Mouse (Mus musculus): ENCODE measurements at regions not wholly inside any gene's neighbourhood (a gene's known extent, or its start where the extent isn't known, plus 50 kb on each side); places are given as distances from the start of the nearest gene placed in this dataset.
A peak's percentile ranks its signal among the peaks of the same experiment; 100 is the strongest.

DNA sequence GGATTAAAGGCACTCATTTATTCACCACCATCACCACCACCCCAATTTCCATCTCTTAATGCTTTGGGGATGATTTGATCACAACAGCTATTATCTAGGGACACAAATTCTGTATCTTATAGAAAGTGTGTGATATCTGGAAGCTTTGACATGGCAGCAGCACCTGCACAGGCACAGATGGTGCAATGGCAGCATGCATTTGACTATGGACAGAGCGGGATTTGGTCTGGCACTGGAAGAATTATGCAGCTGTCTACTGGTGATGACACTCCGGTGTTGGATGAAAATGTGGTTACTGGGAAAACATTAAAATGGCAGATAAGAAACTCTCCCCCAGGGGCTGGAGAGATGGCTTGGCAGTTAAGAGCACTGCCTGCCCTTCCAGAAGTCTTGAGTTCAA lies 403.7 kb upstream of the Nr5a2 start:
- H3K36me3 ChIP-seq (replicated peaks; ENCODE audit: insufficient read depth, low read length) = no peaks in the 10 kb centered on the region
- 84% methylated on average over 2 of the region's 2 CpGs for WGBS (ENCODE audit: insufficient replicate concordance)
- H3K4me2 ChIP-seq (ENCODE audit: low read depth, low read length) = no peak overlapping the region
- ATAC-seq = no peak
- DNase-seq = no peak
- H3K27ac ChIP-seq (ENCODE audit: low read depth) = no peak overlapping the region
- no peak overlapping the region for H3K4me3 ChIP-seq (ENCODE audit: low read depth, low read length)
- H3K4me1 ChIP-seq (ENCODE audit: insufficient read depth) = no peaks in the 10 kb centered on the region
- no peaks in the 10 kb centered on the region for H3K9me3 ChIP-seq (ENCODE audit: low read length)
- no peak overlapping the region for H3K9ac ChIP-seq (replicated peaks)
- TF ChIP-seq CTCF (IDR thresholded peaks at IDR 0.05; ENCODE audit: low read depth) = no peak
- no peak for TF ChIP-seq EP300 (IDR thresholded peaks at IDR 0.05; ENCODE audit: low read depth)
- no peaks in the 10 kb centered on the region for H3K27me3 ChIP-seq (ENCODE audit: insufficient read depth, low read length)

GRCm38 (mm10) chr1:137363561-137363960 lies 403.3 kb upstream of the Nr5a2 start:
- H3K4me3 ChIP-seq (ENCODE audit: low read depth, low read length) = no peak overlapping the region
- no peak overlapping the region for H3K4me2 ChIP-seq (ENCODE audit: low read depth, low read length)
- ATAC-seq (no peak), DNase-seq (no peak)
- no peaks in the 10 kb centered on the region for H3K4me1 ChIP-seq (ENCODE audit: insufficient read depth)
- H3K36me3 ChIP-seq (replicated peaks; ENCODE audit: insufficient read depth, low read length) = no peaks in the 10 kb centered on the region
- WGBS (ENCODE audit: insufficient replicate concordance) = 39% methylated on average over 1 of the region's 1 CpGs
- no peaks in the 10 kb centered on the region for H3K9me3 ChIP-seq (ENCODE audit: low read length)
- no peaks in the 10 kb centered on the region for H3K27me3 ChIP-seq (ENCODE audit: insufficient read depth, low read length)
- TF ChIP-seq CTCF (IDR thresholded peaks at IDR 0.05; ENCODE audit: low read depth) (no peak), EP300 (IDR thresholded peaks at IDR 0.05; ENCODE audit: low read depth) (no peak)
- no peak overlapping the region for H3K27ac ChIP-seq (ENCODE audit: low read depth)
- H3K9ac ChIP-seq (replicated peaks) = no peak overlapping the region

- DNase-seq (no peak), ATAC-seq (no peak)
- 80% methylated on average over 16 of the region's 16 CpGs for WGBS (ENCODE audit: insufficient replicate concordance)
Observed at GRCm38 (mm10) chr1:137360688-137361570, 400.7 kb upstream of the Nr5a2 start.

GRCm38 (mm10) chr1:137355941-137356512 lies 395.8 kb upstream of the Nr5a2 start:
- DNase-seq = no peak
- H3K4me1 ChIP-seq (ENCODE audit: insufficient read depth) = no peaks in the 10 kb centered on the region
- H3K27ac ChIP-seq (ENCODE audit: low read depth) = no peak overlapping the region
- H3K9ac ChIP-seq (replicated peaks) = no peak overlapping the region
- no peaks in the 10 kb centered on the region for H3K9me3 ChIP-seq (ENCODE audit: low read length)
- H3K36me3 ChIP-seq (replicated peaks; ENCODE audit: insufficient read depth, low read length) = no peaks in the 10 kb centered on the region
- no peak for TF ChIP-seq CTCF (IDR thresholded peaks at IDR 0.05; ENCODE audit: low read depth)
- TF ChIP-seq EP300 (IDR thresholded peaks at IDR 0.05; ENCODE audit: low read depth) = no peak
- no peak for ATAC-seq
- H3K4me2 ChIP-seq (ENCODE audit: low read depth, low read length) = no peak overlapping the region
- 79% methylated on average over 4 of the region's 4 CpGs for WGBS (ENCODE audit: insufficient replicate concordance)
- no peaks in the 10 kb centered on the region for H3K27me3 ChIP-seq (ENCODE audit: insufficient read depth, low read length)
- no peak overlapping the region for H3K4me3 ChIP-seq (ENCODE audit: low read depth, low read length)

More at GRCm38 (mm10) chr1:137360688-137361570, 400.7 kb upstream of the Nr5a2 start:
- Histone ChIP-seq H3K27ac (ENCODE audit: low read depth) (no peak overlapping the region), H3K4me2 (ENCODE audit: low read depth, low read length) (no peak overlapping the region), H3K9ac (replicated peaks) (no peak overlapping the region), H3K9me3 (ENCODE audit: low read length) (no peaks in the 10 kb centered on the region), H3K4me3 (ENCODE audit: low read depth, low read length) (no peak overlapping the region), H3K27me3 (ENCODE audit: insufficient read depth, low read length) (no peaks in the 10 kb centered on the region), H3K36me3 (replicated peaks; ENCODE audit: insufficient read depth, low read length) (no peaks in the 10 kb centered on the region), H3K4me1 (ENCODE audit: insufficient read depth) (no peaks in the 10 kb centered on the region)
- TF ChIP-seq EP300 (IDR thresholded peaks at IDR 0.05; ENCODE audit: low read depth) (no peak), CTCF (IDR thresholded peaks at IDR 0.05; ENCODE audit: low read depth) (no peak)

DNA sequence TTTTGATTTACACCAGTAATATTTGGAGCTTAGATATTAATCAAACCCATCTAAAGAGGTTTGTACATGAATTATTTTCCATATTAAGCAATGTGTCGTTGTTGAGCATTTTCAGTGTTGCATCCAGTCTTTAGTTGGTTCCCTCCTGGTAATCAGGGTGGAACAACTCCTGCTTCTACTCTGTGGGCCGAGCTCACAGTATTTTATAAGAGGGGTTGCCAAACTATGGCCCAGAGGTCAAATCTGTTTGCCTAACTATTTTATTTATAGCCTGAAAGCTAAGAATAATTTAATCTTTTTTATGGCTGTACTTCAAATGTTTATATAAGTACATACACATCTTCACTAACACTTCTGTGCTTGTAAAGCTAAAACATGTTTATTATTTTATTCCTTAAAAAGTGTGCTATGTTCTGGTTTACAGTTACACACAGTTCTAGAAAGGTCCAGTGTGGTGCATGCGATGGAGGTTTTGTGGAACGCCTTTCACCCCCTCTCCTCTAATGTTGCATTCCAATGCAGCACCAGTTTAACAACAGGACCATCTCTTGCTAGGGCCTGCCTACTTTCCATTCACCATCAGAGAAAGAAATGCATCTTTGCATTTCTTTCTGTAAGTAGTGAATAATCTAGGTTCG lies 392.3 kb upstream of the Nr5a2 start:
- Histone ChIP-seq H3K4me3 (ENCODE audit: low read depth, low read length) (no peak overlapping the region), H3K4me2 (ENCODE audit: low read depth, low read length) (no peak overlapping the region), H3K27ac (ENCODE audit: low read depth) (no peak overlapping the region), H3K4me1 (ENCODE audit: insufficient read depth) (no peaks in the 10 kb centered on the region), H3K27me3 (ENCODE audit: insufficient read depth, low read length) (no peaks in the 10 kb centered on the region), H3K9me3 (ENCODE audit: low read length) (no peaks in the 10 kb centered on the region), H3K9ac (replicated peaks) (no peak overlapping the region), H3K36me3 (replicated peaks; ENCODE audit: insufficient read depth, low read length) (no peaks in the 10 kb centered on the region)
- ATAC-seq (no peak), DNase-seq (no peak)
- TF ChIP-seq EP300 (IDR thresholded peaks at IDR 0.05; ENCODE audit: low read depth) (no peak), CTCF (IDR thresholded peaks at IDR 0.05; ENCODE audit: low read depth) (no peak)
- WGBS (ENCODE audit: insufficient replicate concordance) = 74% methylated on average over 5 of the region's 5 CpGs

GRCm38 (mm10) chr1:137334137-137334536 lies 373.9 kb upstream of the Nr5a2 start:
- no peaks in the 10 kb centered on the region for H3K36me3 ChIP-seq (replicated peaks; ENCODE audit: insufficient read depth, low read length)
- WGBS (ENCODE audit: insufficient replicate concordance) = 73% methylated on average over 2 of the region's 2 CpGs

More at GRCm38 (mm10) chr1:137334137-137334536, 373.9 kb upstream of the Nr5a2 start:
- no peak overlapping the region for H3K9ac ChIP-seq (replicated peaks)
- no peaks in the 10 kb centered on the region for H3K4me1 ChIP-seq (ENCODE audit: insufficient read depth)
- no peak overlapping the region for H3K27ac ChIP-seq (ENCODE audit: low read depth)
- ATAC-seq (no peak), DNase-seq (no peak)
- no peak overlapping the region for H3K4me3 ChIP-seq (ENCODE audit: low read depth, low read length)
- TF ChIP-seq EP300 (IDR thresholded peaks at IDR 0.05; ENCODE audit: low read depth) (no peak), CTCF (IDR thresholded peaks at IDR 0.05; ENCODE audit: low read depth) (peak; percentile 30)
- no peak overlapping the region for H3K4me2 ChIP-seq (ENCODE audit: low read depth, low read length)
- H3K27me3 ChIP-seq (ENCODE audit: insufficient read depth, low read length) = no peaks in the 10 kb centered on the region
- no peaks in the 10 kb centered on the region for H3K9me3 ChIP-seq (ENCODE audit: low read length)
